Mouse (Mus musculus): Measurements from ENCODE around the gene Ptpn14.

- TF ChIP-seq POLR2A (IDR thresholded peaks at IDR 0.05; ENCODE audit: control insufficient read depth, extremely low read depth, insufficient read depth, low read length, poor library complexity) (no peak), CTCF (IDR thresholded peaks at IDR 0.05; ENCODE audit: borderline replicate concordance, control insufficient read depth, extremely low read depth, insufficient read depth, low read length, poor library complexity) (no peak)
These were observed 53.8 kb downstream of the Ptpn14 start for GRCm38 (mm10) chr1:189781721-189782345.

Measured in thymus, adult 2 months (tissue).